Mouse (Mus musculus): ENCODE measurements at regions not wholly inside any gene's neighbourhood (a gene's known extent, or its start where the extent isn't known, plus 50 kb on each side); places are given as distances from the start of the nearest gene placed in this dataset.

DNA sequence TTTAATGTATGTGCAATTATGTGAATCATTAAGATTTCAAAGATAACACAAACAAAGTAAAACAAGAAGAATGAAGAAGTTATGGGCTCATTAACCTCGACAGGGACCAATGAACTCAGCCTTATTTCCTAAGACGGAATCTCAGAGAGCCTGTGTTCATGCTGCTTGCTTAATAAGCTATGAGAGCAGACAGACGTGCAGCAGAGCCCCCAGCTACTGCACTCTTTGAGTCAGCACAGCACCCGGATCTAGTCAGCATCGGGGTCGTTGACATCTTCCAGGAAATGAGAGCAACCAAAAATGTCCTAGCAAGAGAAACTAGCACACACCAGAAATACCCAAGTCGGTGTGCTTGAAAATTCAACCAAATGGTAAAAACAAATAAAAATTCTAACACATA is 582.1 kb downstream of the Rps29 start:
- no peak for DNase-seq (ENCODE audit: low read depth, low spot score)

DNA sequence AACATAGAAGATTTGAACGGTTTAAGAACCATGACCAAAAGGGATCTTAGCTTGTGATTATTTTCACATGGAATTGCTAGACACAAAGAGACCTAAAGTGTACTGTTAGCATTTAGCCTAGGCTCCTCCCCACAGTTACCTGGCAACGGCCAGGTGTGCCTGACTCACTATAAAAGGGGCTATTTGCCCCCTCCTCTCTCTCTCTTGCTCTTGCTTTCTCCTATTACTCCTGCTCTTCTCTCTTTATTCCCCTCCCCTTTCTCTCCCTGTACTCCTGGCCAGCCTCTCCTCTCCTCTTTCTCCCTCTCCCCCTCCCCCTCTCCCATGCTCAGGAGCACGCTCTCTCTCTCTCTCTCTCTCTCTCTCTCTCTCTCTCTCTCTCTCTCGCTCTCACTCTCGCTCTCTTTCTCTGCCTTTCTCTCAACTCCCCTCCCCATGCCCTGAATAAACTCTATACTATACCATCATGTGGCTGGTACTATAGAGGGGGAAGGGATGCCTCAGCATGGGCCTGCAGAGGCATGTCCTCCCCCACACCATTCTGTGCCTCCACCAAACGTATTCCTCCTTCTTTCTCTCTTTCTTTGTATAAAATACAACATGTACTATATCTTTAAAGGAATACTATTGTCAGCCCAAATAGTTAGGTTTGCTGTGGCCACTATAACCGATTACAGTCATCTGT is 603.9 kb downstream of the Rps29 start:
- no peak for DNase-seq (ENCODE audit: low read depth, low spot score)

DNA sequence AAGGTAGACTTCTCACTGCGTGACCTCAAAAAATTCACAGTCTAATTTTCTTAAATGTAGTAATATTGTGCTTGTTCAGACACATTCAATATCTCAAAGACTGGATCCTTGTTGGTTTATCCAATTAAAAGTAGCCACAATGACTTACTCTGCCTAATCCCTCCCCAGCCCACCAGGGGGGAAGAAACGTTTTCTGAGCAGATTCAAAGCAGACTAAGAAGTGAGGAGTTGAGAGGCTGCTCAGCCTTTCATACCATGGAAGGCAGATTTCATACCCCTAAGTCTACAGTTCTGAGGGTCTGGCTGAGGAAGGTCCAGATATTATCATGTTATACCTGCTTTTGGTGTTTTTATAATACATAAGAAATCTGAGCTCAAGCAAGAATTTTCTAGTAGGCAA is 604.7 kb downstream of the Rps29 start:
- no peak for DNase-seq (ENCODE audit: low read depth, low spot score)

DNA sequence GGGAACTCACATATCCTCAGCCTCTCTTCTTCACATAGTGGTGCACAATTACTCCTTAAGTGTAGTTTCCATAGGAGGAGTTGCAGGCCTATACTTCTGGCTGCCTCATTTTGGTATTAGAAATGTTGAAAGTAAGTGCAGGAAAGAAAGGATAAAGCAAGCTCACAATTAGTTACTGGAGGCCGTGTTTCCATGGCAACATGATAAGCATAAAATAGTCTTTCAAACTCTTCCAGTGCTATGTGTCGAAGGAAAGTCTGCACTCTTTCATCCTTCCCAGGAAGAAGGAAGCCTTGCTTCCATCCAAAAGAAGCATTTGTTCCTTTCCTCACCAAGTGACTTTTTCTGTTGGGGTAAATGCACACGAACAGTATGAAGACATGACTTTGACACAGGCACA is 617.2 kb downstream of the Rps29 start:
- no peak for DNase-seq (ENCODE audit: low read depth, low spot score)

DNA sequence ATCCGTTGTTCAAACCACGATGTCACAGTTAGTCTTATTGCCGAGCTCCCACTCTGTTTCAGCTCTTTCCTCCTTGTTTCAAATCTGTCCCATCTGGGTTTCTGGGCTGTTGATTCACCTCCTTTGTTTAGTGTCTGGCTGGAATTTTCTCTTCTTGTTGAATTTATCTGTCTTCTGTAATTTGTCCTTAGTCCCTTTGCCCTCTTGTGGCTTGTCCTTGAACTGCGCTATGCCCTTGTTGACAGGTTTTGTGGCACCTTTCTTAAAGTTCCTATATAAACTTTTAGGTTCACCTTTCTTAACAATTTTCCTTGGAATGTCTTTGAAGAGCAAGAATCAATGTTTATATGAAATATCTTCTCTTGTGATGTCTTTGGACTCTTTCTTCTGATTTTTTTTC is 658.2 kb downstream of the Rps29 start:
- no peak for DNase-seq (ENCODE audit: low read depth, low spot score)

DNA sequence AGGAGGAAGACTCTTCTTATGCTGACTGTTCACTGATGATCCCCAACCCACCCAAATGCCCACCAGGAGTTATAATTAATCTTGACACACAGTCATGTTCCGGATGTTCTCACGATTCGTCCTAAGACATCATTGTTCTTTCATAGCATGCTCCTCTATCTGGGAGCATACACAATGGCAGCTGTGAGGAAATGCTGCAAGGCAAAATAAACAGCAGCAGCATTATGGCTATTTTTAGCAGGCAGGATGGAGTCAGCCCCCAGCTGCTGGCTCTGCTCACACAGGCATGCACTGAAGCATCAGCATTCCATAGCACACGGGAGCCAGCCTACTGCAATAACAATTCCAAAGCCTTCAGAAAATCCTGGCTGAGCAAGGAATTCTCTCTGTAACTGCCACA is 696.0 kb downstream of the Rps29 start:
- peak; percentile 20 for DNase-seq (ENCODE audit: low read depth, low spot score)

DNA sequence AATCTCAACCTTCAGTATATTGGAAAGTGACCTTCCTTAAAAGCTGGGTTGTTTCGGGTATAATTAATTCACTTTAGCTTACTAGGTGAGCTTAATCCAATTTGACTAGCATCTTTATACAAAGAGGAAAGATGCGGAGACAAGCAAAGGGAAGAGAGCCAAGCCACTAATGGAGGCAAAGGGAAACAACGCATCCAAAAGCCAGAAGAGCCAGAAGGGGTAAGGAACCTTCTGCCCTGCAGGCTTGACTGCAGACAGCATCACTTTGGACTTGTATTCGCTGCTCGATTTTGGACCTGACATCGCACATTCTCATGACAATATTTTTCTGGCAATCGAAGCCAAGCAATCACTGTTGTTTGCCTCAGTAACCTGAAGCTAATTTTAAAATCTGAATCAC is 700.8 kb downstream of the Rps29 start:
- no peak for DNase-seq (ENCODE audit: low read depth, low spot score)

DNA sequence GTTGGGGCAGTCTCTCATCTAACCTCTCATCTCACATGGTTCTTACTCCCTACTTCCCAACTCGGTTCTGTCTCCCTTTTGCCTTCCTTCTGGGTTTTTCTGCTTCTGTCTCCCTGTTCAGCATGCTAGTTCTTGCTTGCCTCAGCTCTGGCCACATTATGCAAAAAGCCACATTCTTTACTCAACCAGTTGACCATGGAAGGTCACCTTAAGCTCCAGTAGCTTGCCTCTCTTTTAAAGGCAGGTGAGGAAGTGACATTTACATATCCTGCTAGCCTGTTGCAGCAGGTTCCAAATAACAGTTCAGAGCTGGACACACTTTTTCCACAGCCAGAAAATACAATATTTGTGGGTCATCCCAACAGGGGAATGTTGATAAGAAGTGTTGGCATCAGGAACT is 732.4 kb downstream of the Rps29 start:
- no peak for DNase-seq (ENCODE audit: low read depth, low spot score)

DNA sequence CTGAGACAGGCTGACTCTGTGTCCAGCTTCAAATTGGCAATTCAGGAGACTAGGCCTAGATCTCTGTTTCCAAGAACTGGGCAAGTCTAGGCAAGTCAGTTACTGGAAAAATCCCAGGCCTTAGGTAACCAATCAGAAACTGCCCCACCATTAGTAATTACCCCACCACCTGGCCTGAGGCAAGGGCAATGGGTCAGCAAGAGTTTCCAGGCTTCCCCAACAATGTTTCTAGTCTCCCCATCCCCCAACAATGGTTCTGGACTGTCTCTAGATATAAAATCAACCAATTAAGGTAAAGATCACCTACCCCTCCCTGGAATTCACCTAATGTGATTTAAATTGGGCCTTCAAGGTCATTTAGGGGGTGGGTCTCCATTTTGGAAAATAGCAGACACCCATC is 734.0 kb downstream of the Rps29 start:
- no peak for DNase-seq (ENCODE audit: low read depth, low spot score)
